Mouse (Mus musculus) heart, adult 18-20 months (tissue): ENCODE measurements around the gene Phlda1. TPM values are rescaled to one million over a fixed set of nuclear protein-coding genes. Genes with fewer than 3 reads are reported as not detected.

Source experiments
- DNase-seq, 2 experiments: peaks; one replicate each; pipeline ENCODE4 v3.0.0; 2021 to 2022; ENCODE audit warnings: mixed read lengths in 1 of 2
- total RNA-seq, 2 experiments: library from RNA; stranded (reverse); gene quantifications; 2 replicates each; pipeline ENCODE4 v1.2.3; 2021

Phlda1 gene
- total RNA-seq, 2 experiments from 2014 or later: 9.7 to 18.7 TPM

- no peak for DNase-seq
Measured at GRCm38 (mm10) chr10:111527613-111528012, 21.5 kb downstream of the Phlda1 start.

- DNase-seq: no peak
Measured at GRCm38 (mm10) chr10:111528283-111528682, 22.2 kb downstream of the Phlda1 start.

GRCm38 (mm10) chr10:111530398-111530797 lies 24.3 kb downstream of the Phlda1 start:
- DNase-seq: no peak

- no peak for DNase-seq
Measured at GRCm38 (mm10) chr10:111534691-111535090, 28.6 kb downstream of the Phlda1 start.

- no peak for DNase-seq
Measured at GRCm38 (mm10) chr10:111537410-111537809, 31.3 kb downstream of the Phlda1 start.

GRCm38 (mm10) chr10:111539724-111540324 lies 33.7 kb downstream of the Phlda1 start:
- peak; percentile 48 to 68 for DNase-seq

GRCm38 (mm10) chr10:111540678-111541077 lies 34.6 kb downstream of the Phlda1 start:
- no peak for DNase-seq

GRCm38 (mm10) chr10:111543106-111543505 lies 37.0 kb downstream of the Phlda1 start:
- no peak for DNase-seq

GRCm38 (mm10) chr10:111543781-111544260 lies 37.7 kb downstream of the Phlda1 start:
- DNase-seq: peak; percentile 52 to 62

- peak in 1 of 2 experiments; percentile 17 for DNase-seq
Measured at GRCm38 (mm10) chr10:111544311-111544710, 38.2 kb downstream of the Phlda1 start.

GRCm38 (mm10) chr10:111545648-111546047 lies 39.6 kb downstream of the Phlda1 start:
- no peak for DNase-seq

- DNase-seq: peak; percentile 70 to 76
Measured at GRCm38 (mm10) chr10:111547881-111548372, 41.8 kb downstream of the Phlda1 start.

- peak; percentile 60 to 77 for DNase-seq
Measured at GRCm38 (mm10) chr10:111550075-111550695, 44.1 kb downstream of the Phlda1 start.

- no peak for DNase-seq
Measured at GRCm38 (mm10) chr10:111553695-111554094, 47.6 kb downstream of the Phlda1 start.

- no peak for DNase-seq
Measured at GRCm38 (mm10) chr10:111554651-111555050, 48.6 kb downstream of the Phlda1 start.

- DNase-seq: no peak
Measured at GRCm38 (mm10) chr10:111558211-111558610, 52.1 kb downstream of the Phlda1 start.

Other genes with a start within 250 kb of the Phlda1 start
- 1 to 10 TPM; 2.8 to 3.1 TPM for gene Bbs10, start 207.6 kb upstream of the Phlda1 start, total RNA-seq
- gene Nap1l1, start 33.1 kb upstream of the Phlda1 start, total RNA-seq: 10 to 100 TPM; 66.8 to 72.3 TPM